Mouse (Mus musculus): ENCODE data around the gene Lmtk2. TPM values are rescaled to one million over a fixed set of nuclear protein-coding genes. Genes with fewer than 3 reads are reported as not detected.
A peak's percentile ranks its signal among the peaks of the same experiment; 100 is the strongest.

Lmtk2 gene
- total RNA-seq, 2 experiments from 2014 or later: 23.1 to 23.9 TPM

DNA sequence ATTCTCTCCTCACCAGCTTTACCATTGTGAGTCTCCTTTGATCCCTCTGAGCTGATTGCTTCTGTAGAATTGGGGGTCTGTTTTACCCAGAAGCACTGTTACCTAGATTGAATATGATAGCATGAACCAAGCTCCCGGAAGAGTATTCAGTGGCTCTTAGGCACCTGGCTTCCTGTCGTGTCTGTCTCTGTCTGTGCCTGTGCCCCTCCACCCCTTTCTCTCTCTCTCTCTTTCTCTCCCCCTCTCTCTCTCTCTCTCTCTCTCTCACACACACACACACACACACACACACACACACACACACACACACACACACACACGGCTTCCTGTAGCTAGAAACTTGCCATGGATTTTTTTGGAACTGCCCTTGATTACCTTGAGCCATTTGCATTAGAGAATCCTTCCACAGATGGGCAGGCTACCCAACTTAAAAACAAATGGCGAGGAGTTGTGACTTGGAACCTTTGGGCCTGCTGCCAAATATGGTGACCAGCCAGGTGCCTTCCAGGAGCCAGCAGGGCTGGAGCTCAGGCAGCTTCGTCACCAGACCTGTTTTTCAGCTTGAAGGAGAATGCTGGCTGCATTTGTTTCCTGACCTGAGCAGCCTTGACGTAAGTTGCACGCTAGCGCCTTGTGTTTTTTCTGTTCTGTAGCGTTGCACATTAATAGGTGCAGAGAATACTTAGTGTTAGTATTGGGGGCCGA, 62.7 kb downstream of the Lmtk2 start:
- no peak for ATAC-seq (replicated peaks; ENCODE audit: low FRiP score, poor library complexity, severe bottlenecking)

DNA sequence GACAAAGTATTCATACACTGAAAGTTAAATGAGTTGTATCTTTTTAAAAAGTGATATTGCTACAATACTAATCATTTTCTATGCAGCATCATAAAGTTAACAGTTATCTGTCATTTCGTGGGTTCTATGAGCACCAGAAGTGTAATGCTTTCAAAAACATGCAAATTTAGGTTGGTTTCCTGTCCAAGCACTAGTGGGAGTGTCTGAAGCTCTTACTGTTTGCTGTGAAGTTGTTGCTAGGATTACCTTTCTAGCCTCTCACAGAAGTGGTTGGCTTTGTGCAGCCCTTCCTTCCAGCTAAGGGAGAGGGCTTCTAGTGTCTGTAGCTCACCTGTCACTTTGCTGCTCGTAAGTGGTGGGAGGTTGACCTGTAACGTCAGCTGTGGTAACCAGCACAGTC, 65.5 kb downstream of the Lmtk2 start:
- no peak for ATAC-seq (replicated peaks; ENCODE audit: low FRiP score, poor library complexity, severe bottlenecking)

DNA sequence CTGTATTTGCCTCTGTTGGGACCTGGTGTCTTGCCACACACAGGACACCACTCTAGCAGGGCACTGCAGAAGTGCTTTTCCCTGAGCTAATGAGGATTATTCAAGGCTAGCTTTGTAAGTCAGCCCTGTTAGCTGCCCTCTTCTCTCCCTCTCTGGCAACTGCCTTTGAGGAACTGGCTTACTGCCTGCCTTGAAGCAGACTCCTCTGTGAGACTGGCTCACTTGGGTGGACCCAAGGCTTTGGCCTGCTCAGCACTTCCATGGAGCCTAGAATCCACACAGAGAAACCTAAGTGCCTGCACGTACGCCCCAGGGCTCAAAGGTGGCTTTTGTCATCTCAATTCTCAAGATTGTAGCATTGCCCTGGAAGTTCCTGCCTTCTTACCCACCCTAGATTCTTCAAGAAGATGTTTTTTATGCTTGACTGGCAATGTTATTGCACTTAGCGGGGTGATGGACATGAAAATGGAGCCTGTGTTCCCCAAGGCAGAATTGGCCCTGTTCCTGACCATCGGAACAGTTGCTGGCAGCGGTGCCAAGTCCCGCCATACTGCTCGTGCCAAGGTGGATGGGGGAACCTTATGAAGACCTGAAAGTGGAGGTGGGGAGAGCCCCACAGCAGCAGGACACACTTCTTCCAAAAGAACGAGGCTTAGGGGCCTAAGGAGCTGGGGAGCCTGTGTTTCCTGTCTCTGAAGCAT, 69.2 kb downstream of the Lmtk2 start:
- no peak for ATAC-seq (replicated peaks; ENCODE audit: low FRiP score, poor library complexity, severe bottlenecking)

DNA sequence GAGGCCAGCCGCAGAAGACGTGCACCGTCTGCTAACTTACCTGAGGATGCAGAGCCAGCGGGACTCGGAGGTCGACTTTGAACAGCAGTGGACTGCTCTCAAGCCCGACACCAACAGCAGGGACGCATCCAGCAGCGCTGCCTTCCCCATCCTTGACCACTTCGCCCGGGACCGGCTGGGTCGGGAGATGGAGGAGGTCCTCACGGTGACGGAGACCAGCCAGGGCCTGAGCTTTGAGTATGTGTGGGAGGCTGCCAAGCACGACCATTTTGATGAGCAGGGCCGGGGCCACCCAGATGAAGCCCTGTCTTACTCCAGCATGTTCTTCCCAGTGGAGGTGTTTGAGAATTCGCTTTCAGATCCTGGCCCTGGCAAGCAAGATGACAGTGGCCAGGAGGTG, 73.4 kb downstream of the Lmtk2 start:
- ATAC-seq (replicated peaks; ENCODE audit: low FRiP score, poor library complexity, severe bottlenecking): no peak

DNA sequence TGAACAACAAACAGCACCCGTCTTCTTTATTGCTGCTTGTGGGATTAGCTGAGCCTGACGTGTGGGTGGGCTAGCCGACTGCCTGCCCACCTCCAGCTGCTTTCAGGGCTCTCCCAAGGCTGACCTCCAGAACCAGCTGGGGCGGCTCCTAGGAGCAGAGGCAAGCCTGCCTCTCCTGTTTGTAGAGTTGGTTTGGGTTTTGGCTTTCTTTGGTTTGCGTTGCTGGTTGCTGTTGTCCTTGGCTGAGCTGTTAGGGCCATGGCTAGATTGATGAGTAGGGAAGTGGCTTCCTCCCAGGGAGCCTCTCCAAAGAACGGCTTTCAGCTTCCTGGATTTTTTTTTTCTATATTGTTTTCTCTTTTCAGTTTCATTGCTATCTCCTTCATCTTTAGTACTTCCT, 78.0 kb downstream of the Lmtk2 start:
- no peak for ATAC-seq (replicated peaks; ENCODE audit: low FRiP score, poor library complexity, severe bottlenecking)

DNA sequence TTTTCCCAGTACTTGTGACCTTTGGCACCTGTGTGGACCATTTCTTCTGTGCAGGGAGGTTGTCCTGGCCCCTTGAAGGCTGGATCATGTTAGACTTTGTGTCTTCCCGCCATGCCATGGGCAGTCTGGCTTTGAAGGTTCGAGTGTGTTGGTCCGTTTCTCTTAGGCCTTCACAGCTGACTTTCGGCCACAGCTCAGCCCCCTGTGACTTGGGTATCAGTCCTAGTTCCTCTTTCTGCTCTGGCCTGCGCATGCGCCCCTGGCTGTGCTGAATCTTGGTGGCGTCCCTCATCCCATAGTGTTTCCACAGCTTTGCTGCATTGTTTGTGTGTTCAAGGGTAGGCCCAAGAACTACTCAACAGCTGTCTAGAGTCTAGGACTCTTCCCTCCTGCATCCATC, 81.0 kb downstream of the Lmtk2 start:
- ATAC-seq (replicated peaks; ENCODE audit: low FRiP score, poor library complexity, severe bottlenecking): no peak

DNA sequence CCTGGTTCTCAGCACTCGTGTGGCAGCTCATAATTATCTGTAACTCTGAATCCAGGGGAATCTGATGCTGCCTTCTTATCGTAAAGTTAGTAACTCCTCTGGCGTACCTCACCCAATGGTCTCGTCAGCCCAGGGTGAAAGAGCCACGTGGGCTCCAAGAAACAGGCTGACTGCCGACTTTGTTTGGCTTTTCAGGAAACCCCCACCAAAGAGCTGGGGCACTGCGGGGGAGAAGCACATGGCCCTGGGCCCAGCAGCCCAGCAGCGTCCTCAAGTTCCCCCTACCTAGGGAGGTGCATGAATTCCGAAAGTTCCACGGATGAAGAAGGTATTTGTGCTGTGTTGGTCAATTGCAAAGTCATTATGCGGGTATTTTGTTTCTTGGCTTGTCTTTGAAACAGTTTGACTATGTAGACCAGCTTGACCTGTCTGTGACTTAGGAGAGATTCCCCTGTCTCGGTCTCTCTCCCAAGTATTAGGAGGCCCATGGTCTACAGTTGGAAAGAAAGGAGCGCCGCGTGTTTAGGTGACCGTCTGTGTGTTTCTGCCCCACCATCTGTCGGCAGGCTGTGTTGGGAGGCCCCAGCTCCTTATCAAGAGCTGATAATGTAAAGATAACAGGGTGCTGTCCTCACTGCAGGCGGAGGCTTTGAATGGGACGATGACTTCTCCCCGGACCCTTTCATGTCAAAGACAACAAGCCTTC, 82.5 kb downstream of the Lmtk2 start:
- ATAC-seq (replicated peaks; ENCODE audit: low FRiP score, poor library complexity, severe bottlenecking): no peak

DNA sequence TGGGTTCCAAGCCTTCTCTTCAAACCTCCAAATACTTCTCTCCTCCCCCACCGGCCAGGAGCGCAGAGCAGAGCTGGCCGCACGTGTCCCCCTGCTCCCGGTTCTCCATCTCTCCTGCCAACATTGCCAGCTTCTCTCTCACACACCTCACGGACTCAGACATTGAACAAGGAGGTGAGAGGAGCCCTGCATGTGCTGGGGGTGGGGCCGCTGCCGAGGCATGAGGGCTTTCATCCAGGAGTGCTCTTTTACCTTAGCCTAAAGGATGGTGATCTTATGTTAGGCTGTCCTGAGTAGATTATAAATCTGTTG, 83.0 kb downstream of the Lmtk2 start:
- ATAC-seq (replicated peaks; ENCODE audit: low FRiP score, poor library complexity, severe bottlenecking): no peak

DNA sequence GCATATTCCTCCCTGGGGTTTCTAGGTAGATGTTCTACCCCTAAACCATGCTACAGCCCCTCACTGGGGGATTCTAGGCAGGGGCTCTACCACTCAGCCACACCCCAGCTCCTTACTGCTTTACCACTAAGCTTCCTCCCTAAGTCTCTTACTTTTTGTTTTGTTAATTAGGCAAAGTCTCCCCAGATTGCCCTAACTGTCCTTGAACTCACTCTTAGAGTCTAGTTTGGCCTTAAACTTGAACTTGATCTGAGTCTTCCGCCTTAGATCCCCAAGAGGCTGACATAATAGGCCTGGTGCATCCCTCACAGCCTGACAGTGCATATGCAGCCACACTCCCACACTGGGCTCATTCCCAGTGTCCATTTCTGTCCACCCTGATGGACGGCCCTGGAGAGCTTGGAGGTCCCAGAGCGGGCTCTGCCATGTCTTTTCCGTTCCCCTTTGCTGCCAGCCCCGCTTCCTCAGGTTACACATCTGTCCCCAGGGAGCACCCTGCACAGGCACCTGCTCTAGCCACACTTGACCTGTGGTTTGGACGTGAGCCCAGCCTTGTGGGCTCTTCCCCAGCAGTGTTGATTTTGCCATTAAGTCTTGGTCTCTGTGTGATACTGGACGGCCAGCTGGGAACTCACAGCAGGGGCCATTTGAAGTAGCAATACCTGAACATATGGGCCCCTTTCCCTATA, 83.6 kb downstream of the Lmtk2 start:
- ATAC-seq (replicated peaks; ENCODE audit: low FRiP score, poor library complexity, severe bottlenecking): no peak

DNA sequence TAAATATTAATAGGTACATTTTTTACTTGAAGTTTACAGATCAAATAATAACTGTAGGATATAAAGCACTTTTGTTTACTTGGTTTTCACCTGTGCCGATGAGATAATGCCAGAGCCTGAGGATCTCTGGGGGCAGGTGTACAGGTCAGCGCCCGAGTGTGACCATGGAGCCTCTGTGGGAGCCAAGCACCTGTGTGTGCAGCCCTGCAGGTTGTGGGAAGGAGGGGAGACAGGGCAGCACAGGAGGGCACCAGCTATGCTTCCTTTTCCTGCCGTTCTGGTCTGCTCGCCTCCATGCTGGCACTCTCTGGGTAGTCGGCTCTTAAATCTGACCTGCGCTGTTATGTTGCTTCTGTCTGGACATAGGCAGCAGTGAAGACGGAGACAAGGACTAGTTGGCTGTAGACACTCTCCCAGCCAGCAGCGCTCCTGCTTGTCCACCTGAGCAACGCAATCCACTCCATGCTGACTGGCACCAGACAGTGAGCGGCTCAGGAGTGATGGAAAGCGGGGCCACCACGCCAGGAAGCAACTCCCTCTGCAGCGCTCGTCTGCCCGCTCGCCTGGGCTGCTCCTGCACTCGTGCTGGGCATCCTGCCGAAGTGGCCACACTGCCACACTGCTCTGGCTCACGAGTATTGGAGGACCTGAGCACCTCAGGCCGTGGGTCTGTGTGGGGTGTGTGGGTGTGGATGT, 84.3 kb downstream of the Lmtk2 start:
- ATAC-seq (replicated peaks; ENCODE audit: low FRiP score, poor library complexity, severe bottlenecking): no peak

DNA sequence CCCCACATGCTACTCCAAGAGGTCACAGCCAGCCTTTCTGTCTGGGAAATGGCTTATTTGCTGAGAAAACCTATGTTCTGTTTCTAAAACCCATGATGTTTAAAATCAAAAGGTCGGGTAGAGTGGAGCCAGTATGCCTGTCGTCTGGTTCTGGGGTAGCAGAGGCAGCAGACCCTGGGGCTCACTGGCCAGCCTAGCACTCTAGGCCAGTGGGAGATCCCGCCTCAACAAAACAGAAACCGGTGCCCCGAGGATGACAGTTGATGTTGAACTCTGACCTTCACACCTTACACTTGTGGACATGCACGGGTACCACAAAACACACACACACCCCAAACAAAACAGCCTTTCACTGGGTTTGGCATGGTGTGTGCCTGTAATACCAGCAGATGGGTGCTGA, 88.2 kb downstream of the Lmtk2 start:
- ATAC-seq (replicated peaks; ENCODE audit: low FRiP score, poor library complexity, severe bottlenecking): no peak

DNA sequence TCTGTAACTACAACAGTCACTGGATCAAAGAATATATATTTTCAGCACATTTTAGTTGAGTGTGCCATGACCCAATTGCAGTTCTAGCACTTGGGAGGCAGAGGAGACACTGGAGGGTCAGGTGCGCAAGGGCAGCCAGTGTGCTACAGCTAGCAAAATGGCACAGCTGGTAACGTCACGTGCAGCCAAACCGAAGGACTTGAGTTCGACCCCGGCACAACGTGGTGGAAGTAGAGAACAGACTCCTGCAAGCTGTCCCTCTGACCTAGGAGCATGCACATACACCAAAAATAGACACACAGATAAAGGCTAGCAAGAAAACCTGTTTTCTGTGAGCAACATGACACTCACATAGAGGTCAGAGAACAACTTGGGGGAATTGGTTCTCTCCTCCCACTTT, 89.1 kb downstream of the Lmtk2 start:
- no peak for ATAC-seq (replicated peaks; ENCODE audit: low FRiP score, poor library complexity, severe bottlenecking)

DNA sequence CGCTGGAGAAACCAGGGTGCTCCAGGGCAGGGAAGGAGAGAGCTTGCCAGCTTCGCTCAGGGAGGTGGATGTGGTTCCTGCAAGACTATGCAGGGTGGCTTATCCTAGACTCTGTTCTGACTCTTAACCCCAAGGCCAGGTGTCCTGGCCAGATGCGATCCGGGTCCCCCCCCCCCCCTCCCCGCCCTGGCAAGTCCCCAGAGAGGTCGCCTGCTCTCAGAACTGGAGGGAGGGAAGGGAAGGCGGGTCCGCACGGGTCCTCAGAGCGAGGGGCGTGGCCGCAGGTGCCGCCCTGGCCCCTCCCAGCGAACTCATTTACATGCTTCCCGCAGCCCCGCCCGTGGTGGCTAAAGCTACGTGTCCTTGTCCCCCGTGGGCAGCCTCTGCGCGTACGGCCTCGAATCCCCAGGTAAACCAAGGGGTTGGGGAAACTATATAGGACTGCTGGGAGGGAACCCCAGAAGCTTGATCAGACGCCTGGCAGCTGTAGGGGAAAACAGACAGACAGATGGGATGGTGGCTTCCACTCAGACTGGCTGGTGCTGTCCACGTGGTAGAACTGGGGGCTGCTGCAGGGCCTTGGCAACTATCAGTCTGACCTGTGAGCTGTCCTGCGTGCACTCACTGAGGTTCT, 89.8 kb downstream of the Lmtk2 start, which contains the start of gene Bhlha15:
Bhlha15 (plus strand) TSS at position 337 of the 634 bp plus-strand sequence.
- ATAC-seq (replicated peaks; ENCODE audit: low FRiP score, poor library complexity, severe bottlenecking): peak; percentile 78

DNA sequence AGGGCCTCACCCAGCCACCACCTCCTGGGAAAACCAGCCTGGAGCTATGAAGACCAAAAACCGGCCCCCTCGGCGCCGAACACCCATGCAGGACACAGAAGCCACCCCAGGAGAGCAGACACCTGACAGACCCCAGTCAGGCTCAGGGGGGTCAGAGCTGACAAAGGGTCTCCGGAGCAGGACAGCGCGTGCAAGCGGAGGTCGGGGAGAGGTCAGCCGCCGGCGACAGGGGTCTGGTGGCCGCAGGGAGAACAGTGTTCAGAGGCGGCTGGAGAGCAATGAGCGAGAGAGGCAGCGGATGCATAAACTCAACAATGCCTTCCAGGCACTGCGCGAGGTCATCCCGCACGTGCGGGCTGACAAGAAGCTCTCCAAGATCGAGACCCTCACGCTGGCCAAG, 90.8 kb downstream of the Lmtk2 start:
- no peak for ATAC-seq (replicated peaks; ENCODE audit: low FRiP score, poor library complexity, severe bottlenecking)

DNA sequence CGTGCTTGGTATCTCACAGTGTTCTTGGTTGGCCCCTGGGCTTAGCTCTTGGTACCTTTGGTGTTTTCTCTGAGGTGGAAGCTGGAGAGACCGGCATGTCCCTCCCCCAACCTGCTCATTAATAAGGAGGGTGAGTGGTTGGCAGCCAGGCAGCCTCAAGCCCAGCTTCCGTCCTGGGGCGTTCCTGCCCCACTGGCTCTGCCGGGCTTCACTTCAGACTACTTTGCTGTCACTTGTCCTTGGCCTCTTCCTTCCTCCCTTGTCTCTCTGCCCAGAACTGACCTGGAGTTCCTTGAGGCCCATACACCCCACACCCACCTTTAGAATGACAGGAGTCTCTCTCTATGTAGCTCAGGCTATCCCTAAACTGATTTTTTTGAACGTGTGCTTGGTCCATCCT, 92.4 kb downstream of the Lmtk2 start:
- no peak for ATAC-seq (replicated peaks; ENCODE audit: low FRiP score, poor library complexity, severe bottlenecking)

DNA sequence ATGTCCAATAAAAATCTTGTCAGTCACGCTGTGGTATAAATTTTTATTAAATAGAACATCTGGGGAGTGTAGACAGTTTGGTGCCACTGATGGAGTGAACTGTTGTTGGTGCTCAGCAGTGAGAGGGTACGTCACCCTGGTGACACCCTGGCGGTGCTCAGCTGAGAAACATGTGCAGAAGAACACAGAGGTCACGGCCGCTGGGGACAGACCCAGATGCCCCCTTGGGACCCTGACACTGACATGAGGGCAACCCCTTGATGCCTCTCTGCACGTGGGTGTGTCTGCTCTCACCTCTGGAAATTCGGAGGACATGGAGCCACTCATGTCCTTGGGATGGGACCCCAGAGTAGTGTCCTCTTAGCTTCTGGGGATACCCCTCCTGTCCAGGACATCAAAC, 94.2 kb downstream of the Lmtk2 start:
- no peak for ATAC-seq (replicated peaks; ENCODE audit: low FRiP score, poor library complexity, severe bottlenecking)

DNA sequence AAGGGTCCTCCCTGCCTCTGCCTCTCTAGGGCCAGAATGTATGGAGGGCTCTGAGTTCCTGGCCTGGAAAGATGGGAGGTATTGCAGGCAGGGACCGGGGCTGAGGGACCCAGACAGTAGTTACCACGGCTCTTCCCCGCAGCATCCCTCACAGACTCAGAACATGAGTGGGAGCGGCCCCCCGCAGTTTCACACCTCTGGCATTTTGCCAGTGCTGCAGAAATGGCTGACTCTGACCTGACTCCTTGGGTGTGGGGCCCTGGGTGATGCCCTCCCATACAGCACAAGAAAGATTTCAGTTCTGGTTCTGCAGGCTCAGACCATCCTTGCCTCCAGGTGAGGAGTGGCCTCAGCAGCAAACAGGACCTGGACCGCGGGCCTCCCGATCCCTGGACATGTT, 95.3 kb downstream of the Lmtk2 start:
- ATAC-seq (replicated peaks; ENCODE audit: low FRiP score, poor library complexity, severe bottlenecking): no peak

DNA sequence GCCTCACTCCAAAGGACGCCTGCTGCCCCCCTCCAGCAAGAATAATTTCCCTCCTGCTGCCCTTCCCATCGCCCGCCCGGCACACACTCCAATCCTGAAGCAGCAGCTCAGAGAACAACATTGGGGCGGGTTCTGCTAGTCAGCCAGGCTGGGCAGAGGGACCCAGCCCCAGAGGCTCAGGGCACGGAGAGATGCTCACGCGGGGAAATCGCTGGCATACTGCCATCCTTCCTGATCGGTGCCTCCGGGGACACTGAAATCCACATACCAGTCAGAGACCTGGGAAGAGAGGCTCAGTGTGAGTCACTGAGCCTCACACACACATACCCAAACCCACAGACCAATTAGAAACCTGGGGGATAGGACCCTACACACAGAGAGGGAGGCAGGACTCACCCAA, 100.4 kb downstream of the Lmtk2 start:
- ATAC-seq (replicated peaks; ENCODE audit: low FRiP score, poor library complexity, severe bottlenecking): no peak

DNA sequence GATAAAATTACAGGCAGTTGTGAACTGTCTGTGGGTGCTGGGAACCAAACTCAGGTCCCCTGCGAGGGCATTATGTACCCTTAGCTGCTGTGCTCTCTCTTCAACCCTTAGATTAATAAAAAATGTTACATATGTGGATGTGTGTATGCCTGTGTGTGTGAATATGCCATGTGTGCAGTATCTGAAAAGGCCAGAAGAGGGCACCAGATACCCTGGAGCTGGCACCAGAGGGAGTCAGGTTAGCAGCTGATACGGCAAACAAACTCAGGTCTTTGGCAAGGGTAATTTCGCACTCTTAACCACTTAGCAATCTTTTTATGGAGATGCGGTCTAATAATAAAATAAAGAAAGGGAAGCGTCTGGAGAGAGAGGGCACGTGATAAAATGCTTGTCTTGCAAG, 102.2 kb downstream of the Lmtk2 start:
- no peak for ATAC-seq (replicated peaks; ENCODE audit: low FRiP score, poor library complexity, severe bottlenecking)
